In genomic region chr4:76193496-76193895, GRCm38 (mm10) we compare ENCODE assay signal across 31 mouse cellular contexts.
DNase-seq lines count a peak whose midpoint lies in the region; ATAC-seq lines count a peak whose summit lies in the region.
"Had no signal": no experiment of that assay in that cellular context is flagged by ENCODE, and none has a peak within 500 bp of the region (broad histone marks: within the 10 kb centered on the region; RNA-seq: fewer than 3 reads in every experiment).

No protein-coding gene starts in this region.

- ATAC-seq in midbrain, embryonic 11.5 days (ENCODE audit: low FRiP score) = no peak
- no peak for ATAC-seq in midbrain, embryonic 14.5 days (ENCODE audit: low FRiP score, low TSS enrichment)
- ATAC-seq: activated CD4-positive, CD25-positive, alpha-beta regulatory T cell, adult 4 months; forebrain, postnatal 0 days; hindbrain, embryonic 16.5 days; lung, postnatal 0 days; midbrain, embryonic 16.5 days had no signal

- H3K4me3 ChIP-seq in midbrain, embryonic 11.5 days (ENCODE audit: low read depth, low read length) = no peak overlapping the region
- no peak overlapping the region for H3K4me3 ChIP-seq in midbrain, embryonic 14.5 days (replicated peaks; ENCODE audit: low read depth, low read length)
- H3K4me3 ChIP-seq: erythroblast, embryonic 14.5 days; heart, adult 2 months; heart, embryonic 12.5 days; hindbrain, embryonic 10.5 days; limb, embryonic 10.5 days; limb, embryonic 15.5 days; liver, embryonic 13.5 days had no signal

- 92% methylated on average over 3 of the region's 3 CpGs for whole genome bisulfite sequencing in midbrain, embryonic 11.5 days
- 88% methylated on average over 3 of the region's 3 CpGs for WGBS in midbrain, embryonic 14.5 days

- H3K27me3 ChIP-seq in midbrain, embryonic 11.5 days (ENCODE audit: control insufficient read depth, insufficient read depth, low read length) = no peaks in the 10 kb centered on the region
- H3K27me3 ChIP-seq in midbrain, embryonic 14.5 days (ENCODE audit: control insufficient read depth, insufficient read depth, low read length) = no peaks in the 10 kb centered on the region
- H3K27me3 ChIP-seq: heart, embryonic 12.5 days; limb, embryonic 15.5 days; liver, embryonic 13.5 days had no signal

- H3K27ac ChIP-seq in midbrain, embryonic 11.5 days (ENCODE audit: low read depth, low read length) = no peak overlapping the region
- H3K27ac ChIP-seq in midbrain, embryonic 14.5 days (replicated peaks; ENCODE audit: low read depth, low read length) = no peak overlapping the region
- H3K27ac ChIP-seq: heart, adult 2 months; hindbrain, embryonic 10.5 days; limb, embryonic 10.5 days; limb, embryonic 15.5 days; liver, embryonic 13.5 days; macrophage; stomach, postnatal 0 days had no signal

- no peak overlapping the region for H3K4me2 ChIP-seq in midbrain, embryonic 11.5 days
- H3K4me2 ChIP-seq in midbrain, embryonic 14.5 days (ENCODE audit: low read length) = no peak overlapping the region
- H3K4me2 ChIP-seq: heart, embryonic 12.5 days; limb, embryonic 15.5 days; liver, embryonic 13.5 days had no signal

- H3K9me3 ChIP-seq in midbrain, embryonic 11.5 days (ENCODE audit: control insufficient read depth, low read length) = no peaks in the 10 kb centered on the region
- no peaks in the 10 kb centered on the region for H3K9me3 ChIP-seq in midbrain, embryonic 14.5 days (ENCODE audit: control insufficient read depth, low read length)
- H3K9me3 ChIP-seq: heart, embryonic 12.5 days; hindbrain, embryonic 10.5 days; limb, embryonic 10.5 days; limb, embryonic 15.5 days; liver, embryonic 13.5 days had no signal

- no peak overlapping the region for H3K9ac ChIP-seq in midbrain, embryonic 11.5 days (ENCODE audit: low read length)
- H3K9ac ChIP-seq in midbrain, embryonic 14.5 days (replicated peaks; ENCODE audit: low read length) = no peak overlapping the region
- H3K9ac ChIP-seq: forebrain, postnatal 0 days; heart, embryonic 12.5 days; limb, embryonic 15.5 days; liver, embryonic 13.5 days had no signal

- DNase-seq in midbrain, embryonic 11.5 days (ENCODE audit: low spot score, missing footprints) = peak; percentile 17
- DNase-seq in midbrain, embryonic 14.5 days = no peak
- DNase-seq in cerebellum, adult 11-12 months = peak; percentile 84
- peak; percentile 93 for DNase-seq in cerebellum, adult 9-10 months
- DNase-seq in cerebellum, postnatal 36 days = peak; percentile 53 to 75
- DNase-seq in lung, postnatal 10 days = no peak
- DNase-seq in thymus, postnatal 25 days = no peak
- no peak for DNase-seq in urinary bladder, postnatal 10 days (ENCODE audit: low spot score)
- DNase-seq: adrenal gland, adult 8-10 months; B cell, adult 2 months; forebrain, postnatal 0 days; gastrocnemius, postnatal 36 days; heart, adult 2 months; kidney, adult 18-20 months; kidney, postnatal 4 days; liver, embryonic 13.5 days; lung, adult 18-20 months; right cerebral cortex, postnatal 4 days; thymus, adult 2 months; thymus, postnatal 4 days had no signal

- no peaks in the 10 kb centered on the region for H3K36me3 ChIP-seq in midbrain, embryonic 11.5 days (ENCODE audit: control insufficient read depth, insufficient read depth, low read length)
- H3K36me3 ChIP-seq in midbrain, embryonic 14.5 days (ENCODE audit: control insufficient read depth, insufficient read depth, low read length) = no peaks in the 10 kb centered on the region
- H3K36me3 ChIP-seq: heart, embryonic 12.5 days; hindbrain, embryonic 10.5 days; limb, embryonic 10.5 days; limb, embryonic 15.5 days; liver, embryonic 13.5 days had no signal

- H3K4me1 ChIP-seq in midbrain, embryonic 11.5 days (ENCODE audit: control insufficient read depth, insufficient read depth, low read length) = no peaks in the 10 kb centered on the region; the same call in 1 of the 2 replicates
- H3K4me1 ChIP-seq in midbrain, embryonic 14.5 days (ENCODE audit: control insufficient read depth, insufficient read depth, low read length) = peaks cover 4% of the 10 kb centered on the region; the same call in 1 of the 2 replicates
- H3K4me1 ChIP-seq: limb, embryonic 10.5 days; limb, embryonic 15.5 days; liver, embryonic 13.5 days had no signal

Comparison
In these comparisons a context has a peak if more than half of its experiments do, and no peak if none do; other contexts are left out.
1. DNase-seq: peak in midbrain, embryonic 11.5 days (single experiment), cerebellum, adult 11-12 months (single experiment), cerebellum, adult 9-10 months (single experiment) and cerebellum, postnatal 36 days (2 of 2); none in midbrain, embryonic 14.5 days (single experiment), lung, postnatal 10 days (single experiment), thymus, postnatal 25 days (single experiment) and urinary bladder, postnatal 10 days (single experiment).